In the genomic region with DNA sequence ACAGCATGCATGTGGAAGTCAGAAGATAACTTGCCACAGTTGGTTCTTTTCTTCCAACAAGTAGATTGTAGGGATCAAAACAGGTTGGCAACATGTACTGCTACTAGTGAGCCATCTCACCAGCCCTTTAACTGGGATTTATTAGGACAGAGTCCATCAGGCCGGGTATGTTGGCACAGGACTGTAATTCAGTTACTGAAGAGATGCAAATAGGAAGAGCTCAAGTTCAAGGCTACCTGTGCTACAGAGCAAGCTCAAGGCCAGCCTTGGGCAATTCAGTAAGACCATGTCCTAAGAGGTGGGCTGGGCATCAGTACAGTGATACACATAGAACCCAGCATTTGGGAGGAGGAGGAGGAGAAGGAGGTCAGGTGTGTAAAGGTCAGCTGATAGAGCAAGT, we compare ENCODE assay signal across 31 mouse cellular contexts. TPM values are rescaled to one million over a fixed set of nuclear protein-coding genes. Genes with fewer than 3 reads are reported as not detected.
"Had no signal": no experiment of that assay in that cellular context is flagged by ENCODE, and none has a peak within 500 bp of the region (broad histone marks: within the 10 kb centered on the region; RNA-seq: fewer than 3 reads in every experiment).

No protein-coding gene starts in this region.

- H3K9me3 ChIP-seq: heart, embryonic 10.5 days; heart, embryonic 12.5 days; hindbrain, embryonic 13.5 days; hindbrain, embryonic 15.5 days; kidney, embryonic 15.5 days; limb, embryonic 13.5 days; limb, embryonic 15.5 days; liver, embryonic 13.5 days; liver, embryonic 15.5 days had no signal

- H3K9ac ChIP-seq: heart, embryonic 12.5 days; hindbrain, embryonic 13.5 days; hindbrain, embryonic 15.5 days; kidney, embryonic 15.5 days; limb, embryonic 13.5 days; limb, embryonic 15.5 days; liver, embryonic 13.5 days; liver, embryonic 15.5 days had no signal

- H3K27me3 ChIP-seq: heart, embryonic 12.5 days; hindbrain, embryonic 13.5 days; hindbrain, embryonic 15.5 days; kidney, embryonic 15.5 days; limb, embryonic 13.5 days; limb, embryonic 15.5 days; liver, embryonic 13.5 days; liver, embryonic 15.5 days had no signal

- H3K4me3 ChIP-seq: heart, embryonic 10.5 days; heart, embryonic 12.5 days; hindbrain, embryonic 13.5 days; hindbrain, embryonic 15.5 days; kidney, embryonic 15.5 days; limb, embryonic 13.5 days; limb, embryonic 15.5 days; liver, embryonic 13.5 days; liver, embryonic 15.5 days had no signal

- DNase-seq: gastrocnemius, postnatal 14 days; gastrocnemius, postnatal 36 days; heart, adult 18-20 months; heart, postnatal 14 days; heart, postnatal 36 days; kidney, adult 11 months; kidney, adult 2 months; kidney, adult 9 months; kidney, postnatal 14 days; kidney, postnatal 36 days; layer of hippocampus, adult 9-11 months; layer of hippocampus, postnatal 36 days; left cerebral cortex, postnatal 4 days; liver, embryonic 13.5 days; lung, adult 18-20 months had no signal

- H3K4me1 ChIP-seq: heart, embryonic 10.5 days; heart, embryonic 12.5 days; hindbrain, embryonic 13.5 days; hindbrain, embryonic 15.5 days; kidney, embryonic 15.5 days; limb, embryonic 13.5 days; limb, embryonic 15.5 days; liver, embryonic 13.5 days; liver, embryonic 15.5 days had no signal

- ATAC-seq: hindbrain, postnatal 0 days; intestine, embryonic 16.5 days had no signal

- H3K4me2 ChIP-seq: heart, embryonic 12.5 days; hindbrain, embryonic 13.5 days; hindbrain, embryonic 15.5 days; kidney, embryonic 15.5 days; limb, embryonic 13.5 days; limb, embryonic 15.5 days; liver, embryonic 13.5 days; liver, embryonic 15.5 days had no signal

- H3K27ac ChIP-seq: heart, embryonic 10.5 days; hindbrain, embryonic 13.5 days; hindbrain, embryonic 15.5 days; hindbrain, postnatal 0 days; kidney, embryonic 15.5 days; kidney, postnatal 0 days; limb, embryonic 13.5 days; limb, embryonic 15.5 days; liver, embryonic 13.5 days; liver, embryonic 15.5 days had no signal

RNA-seq across cellular contexts. Expression of a gene that starts 30.6 kb away (rescaled TPM):
- total RNA-seq: gastrocnemius, adult 8-10 months; gastrocnemius, postnatal 36 days; heart, adult 18-20 months; heart, adult 8-10 months; heart, postnatal 36 days; hematopoietic stem cell, adult 5-6 weeks had no signal
- polyA plus RNA-seq: intestine, embryonic 14.5 days; limb, embryonic 11.5 days; limb, embryonic 13.5 days had no signal
